Mouse (Mus musculus) kidney, adult 9 months (tissue): ENCODE results near the gene Fat3.

Source experiments
- DNase-seq: peaks from one replicate; pipeline ENCODE4 v3.0.0; 2022

The Fat3 gene

GRCm38 (mm10) chr9:16002991-16003390 is 498.1 kb downstream of the Fat3 start:
- DNase-seq = no peak

GRCm38 (mm10) chr9:15994762-15995161 is 506.3 kb downstream of the Fat3 start:
- DNase-seq = no peak

- DNase-seq = no peak
Observed at GRCm38 (mm10) chr9:15994177-15994576, 506.9 kb downstream of the Fat3 start.

- DNase-seq = no peak
Observed at GRCm38 (mm10) chr9:15992158-15992846, 508.8 kb downstream of the Fat3 start.

- DNase-seq = no peak
Observed at GRCm38 (mm10) chr9:15978317-15978716, 522.8 kb downstream of the Fat3 start.

- no peak for DNase-seq
Observed at GRCm38 (mm10) chr9:15976959-15977663, 524.0 kb downstream of the Fat3 start.

- no peak for DNase-seq
Observed at GRCm38 (mm10) chr9:15975999-15976398, 525.1 kb downstream of the Fat3 start.

GRCm38 (mm10) chr9:15972201-15972600 is 528.9 kb downstream of the Fat3 start:
- DNase-seq = no peak

- no peak for DNase-seq
Observed at GRCm38 (mm10) chr9:15971393-15971792, 529.7 kb downstream of the Fat3 start.

GRCm38 (mm10) chr9:15964198-15964597 is 536.9 kb downstream of the Fat3 start:
- DNase-seq = peak; percentile 9

GRCm38 (mm10) chr9:15962886-15963285 is 538.2 kb downstream of the Fat3 start:
- DNase-seq = no peak

- peak; percentile 16 for DNase-seq
Observed at GRCm38 (mm10) chr9:15958224-15958787, 542.8 kb downstream of the Fat3 start.

- DNase-seq = no peak
Observed at GRCm38 (mm10) chr9:15957816-15958215, 543.3 kb downstream of the Fat3 start.

- no peak for DNase-seq
Observed at GRCm38 (mm10) chr9:15955147-15955782, 545.8 kb downstream of the Fat3 start.

GRCm38 (mm10) chr9:15954338-15954704 is 546.8 kb downstream of the Fat3 start:
- DNase-seq = no peak

GRCm38 (mm10) chr9:15953585-15954337 is 547.3 kb downstream of the Fat3 start:
- no peak for DNase-seq

- no peak for DNase-seq
Observed at GRCm38 (mm10) chr9:15948086-15948485, 553.0 kb downstream of the Fat3 start.

GRCm38 (mm10) chr9:15944182-15944581 is 556.9 kb downstream of the Fat3 start:
- DNase-seq = no peak

- DNase-seq = no peak
Observed at GRCm38 (mm10) chr9:15943486-15944153, 557.5 kb downstream of the Fat3 start.

- DNase-seq = no peak
Observed at GRCm38 (mm10) chr9:15941818-15942217, 559.3 kb downstream of the Fat3 start.

- no peak for DNase-seq
Observed at GRCm38 (mm10) chr9:15940933-15941673, 560.0 kb downstream of the Fat3 start.

GRCm38 (mm10) chr9:15939594-15939993 is 561.5 kb downstream of the Fat3 start:
- no peak for DNase-seq
